Mouse (Mus musculus) spleen, adult 2 months (tissue): ENCODE measurements around the gene Scgb3a1.

Source experiments
- CTCF ChIP-seq: fragments of 200-500 bp; IDR thresholded peaks from 2 replicates; pipeline ENCODE4 v1.5.1; 2011; ENCODE audit warnings: mild to moderate bottlenecking, inconsistent platforms; ENCODE audit not compliant: insufficient read depth, insufficient read length, insufficient replicate concordance; ENCODE audit errors: extremely low read depth
- POLR2A ChIP-seq: fragments of 200-500 bp; IDR thresholded peaks from 2 replicates; pipeline ENCODE4 v1.6.1; 2011; ENCODE audit warnings: low read depth, low read length, inconsistent platforms

- TF ChIP-seq CTCF (no peak), POLR2A (no peak)
These were observed 27.7 kb upstream of the Scgb3a1 start for GRCm38 (mm10) chr11:49635671-49636070.
